Mouse (Mus musculus) liver, embryonic 13.5 days (tissue): Measurements from ENCODE around the gene Slc35f5. TPM values are rescaled to one million over a fixed set of nuclear protein-coding genes. Genes with fewer than 3 reads are reported as not detected.
"Not testable (repeated sequence)": the region's sequence is repeated elsewhere in the genome, so short reads cannot be mapped to it uniquely, and the experiment has no call there.

Source experiments
- ATAC-seq: fragments of 200-750 bp; cut with Nextera tagmentation; 2 replicates; pipeline ENCODE4 v1.8.0; 2017; ENCODE audit warnings: low read depth, mild to moderate bottlenecking, moderate number of reproducible peaks, moderate library complexity
- DNase-seq: peaks from one replicate; pipeline ENCODE4 v3.0.0; 2022
- H3K27ac ChIP-seq: fragments of 300-500 bp; sonication (generic); 2 replicates; pipeline ENCODE4 v1.5.1; 2015; ENCODE audit warnings: moderate library complexity, mild to moderate bottlenecking, inconsistent platforms
- H3K27me3 ChIP-seq: fragments of 300-500 bp; sonication (generic); 2 replicates; pipeline ENCODE4 v1.6.1; 2015; ENCODE audit warnings: mild to moderate bottlenecking, inconsistent platforms
- H3K36me3 ChIP-seq: fragments of 300-500 bp; sonication (generic); 2 replicates; pipeline ENCODE4 v1.6.1; 2015; ENCODE audit warnings: mild to moderate bottlenecking, inconsistent platforms
- H3K4me1 ChIP-seq: fragments of 300-500 bp; sonication (generic); replicated peaks from 2 replicates; pipeline ENCODE4 v1.6.1; 2015; ENCODE audit warnings: inconsistent platforms
- H3K4me2 ChIP-seq: fragments of 300-500 bp; sonication (generic); 2 replicates; pipeline ENCODE4 v1.6.1; 2015; ENCODE audit warnings: inconsistent platforms, mild to moderate bottlenecking, moderate library complexity
- H3K4me3 ChIP-seq: fragments of 300-500 bp; sonication (generic); replicated peaks from 2 replicates; pipeline ENCODE4 v1.5.1; 2015; ENCODE audit warnings: mild to moderate bottlenecking, inconsistent platforms
- H3K9ac ChIP-seq: fragments of 300-500 bp; sonication (generic); 2 replicates; pipeline ENCODE4 v1.6.1; 2015; ENCODE audit warnings: mild to moderate bottlenecking, inconsistent platforms
- H3K9me3 ChIP-seq: fragments of 300-500 bp; sonication (generic); replicated peaks from 2 replicates; pipeline ENCODE4 v1.6.1; 2016; ENCODE audit warnings: inconsistent platforms
- WGBS: fragments of 180-500 bp; shearing (Covaris S2); methylation state at CpG from one replicate; pipeline ENCODE4 v1.1.7; 2015; ENCODE audit not compliant: insufficient replicate concordance; 5-methylcytosine and 5-hydroxymethylcytosine counted together
- polyA plus RNA-seq: library from polyadenylated mRNA; unstranded; fragments of >200 nt; fragmentation: Nextera tagmentation; extraction: Ambion mirVana; gene quantifications from 2 replicates; pipeline ENCODE4 v1.2.1, GENCODE M21; 2015

The Slc35f5 gene
- polyA plus RNA-seq: 18.5 and 22.2 TPM in 2 replicates

- under 1% methylated on average over 61 of the region's 61 CpGs for WGBS
- H3K4me2 ChIP-seq: peak within 1 kb of the TSS; percentile 92
- ATAC-seq (peak; percentile 91), DNase-seq (peak; percentile 87)
- H3K9me3 ChIP-seq: no peaks in the 10 kb centered on the region
- H3K4me1 ChIP-seq: peaks cover 29% of the 10 kb centered on the region
- H3K9ac ChIP-seq: peak within 1 kb of the TSS; percentile 77
- H3K36me3 ChIP-seq: no peaks in the 10 kb centered on the region
- peak within 1 kb of the TSS; percentile 79 for H3K27ac ChIP-seq
- H3K27me3 ChIP-seq: no peaks in the 10 kb centered on the region
- H3K4me3 ChIP-seq: peak within 1 kb of the TSS; percentile 74
These were observed at the start of gene Slc35f5 for GRCm38 (mm10) chr1:125560259-125561192. Gene Slc35f5, plus strand, starts transcription at chr1:125560595.

- no peak overlapping the region for H3K27ac ChIP-seq
- 74% methylated on average over 5 of the region's 5 CpGs for WGBS
- H3K9ac ChIP-seq: no peak overlapping the region
- H3K36me3 ChIP-seq: no peaks in the 10 kb centered on the region
- H3K4me1 ChIP-seq: no peaks in the 10 kb centered on the region
- no peaks in the 10 kb centered on the region for H3K9me3 ChIP-seq
- DNase-seq: no peak
- H3K27me3 ChIP-seq: no peaks in the 10 kb centered on the region
- ATAC-seq: no peak
- no peak overlapping the region for H3K4me2 ChIP-seq
- H3K4me3 ChIP-seq: no peak overlapping the region
These were observed 45.7 kb upstream of the Slc35f5 start for GRCm38 (mm10) chr1:125514706-125515105.

- Histone ChIP-seq H3K9ac (no peak overlapping the region), H3K9me3 (no peaks in the 10 kb centered on the region), H3K4me1 (no peaks in the 10 kb centered on the region), H3K36me3 (no peaks in the 10 kb centered on the region), H3K27me3 (no peaks in the 10 kb centered on the region), H3K4me3 (no peak overlapping the region), H3K27ac (no peak overlapping the region), H3K4me2 (no peak overlapping the region)
- DNase-seq (no peak), ATAC-seq (no peak)
- WGBS: 58% methylated on average over 7 of the region's 7 CpGs
These were observed 43.3 kb upstream of the Slc35f5 start for GRCm38 (mm10) chr1:125516910-125517659.

- 21% methylated on average over 5 of the region's 5 CpGs for WGBS
- ATAC-seq (peak; percentile 83), DNase-seq (peak; percentile 1)
- no peak overlapping the region for H3K4me3 ChIP-seq
- H3K9me3 ChIP-seq: no peaks in the 10 kb centered on the region
- no peak overlapping the region for H3K27ac ChIP-seq
- H3K4me1 ChIP-seq: no peaks in the 10 kb centered on the region
- no peaks in the 10 kb centered on the region for H3K27me3 ChIP-seq
- no peak overlapping the region for H3K9ac ChIP-seq
- H3K4me2 ChIP-seq: no peak overlapping the region
- H3K36me3 ChIP-seq: no peaks in the 10 kb centered on the region
These were observed 41.2 kb upstream of the Slc35f5 start for GRCm38 (mm10) chr1:125519107-125519611.

- DNase-seq (no peak), ATAC-seq (no peak)
- H3K4me3 ChIP-seq: no peak overlapping the region
- no peak overlapping the region for H3K9ac ChIP-seq
- H3K27ac ChIP-seq: no peak overlapping the region
- no peaks in the 10 kb centered on the region for H3K27me3 ChIP-seq
- no peaks in the 10 kb centered on the region for H3K36me3 ChIP-seq
- 0 out of 2 replicates have a peak, but pooled peaks cover 2% of the 10 kb centered on the region for H3K4me1 ChIP-seq
- no peak overlapping the region for H3K4me2 ChIP-seq
- 45% methylated on average over 7 of the region's 7 CpGs for WGBS
- no peaks in the 10 kb centered on the region for H3K9me3 ChIP-seq
These were observed 34.3 kb upstream of the Slc35f5 start for GRCm38 (mm10) chr1:125525965-125526665.

GRCm38 (mm10) chr1:125526666-125527004, 33.8 kb upstream of the Slc35f5 start:
- no peak overlapping the region for H3K9ac ChIP-seq
- WGBS: 63% methylated on average over 1 of the region's 1 CpGs

GRCm38 (mm10) chr1:125527364-125527763, 33.0 kb upstream of the Slc35f5 start:
- H3K9ac ChIP-seq: no peak overlapping the region
- no peak overlapping the region for H3K27ac ChIP-seq
- no peaks in the 10 kb centered on the region for H3K36me3 ChIP-seq
- ATAC-seq: no peak
- no peaks in the 10 kb centered on the region for H3K9me3 ChIP-seq
- no peak for DNase-seq
- H3K4me1 ChIP-seq: 0 out of 2 replicates have a peak, but pooled peaks cover 2% of the 10 kb centered on the region
- H3K4me3 ChIP-seq: no peak overlapping the region
- no peaks in the 10 kb centered on the region for H3K27me3 ChIP-seq
- 58% methylated on average over 3 of the region's 3 CpGs for WGBS
- no peak overlapping the region for H3K4me2 ChIP-seq

More at GRCm38 (mm10) chr1:125526666-125527004, 33.8 kb upstream of the Slc35f5 start:
- no peaks in the 10 kb centered on the region for H3K36me3 ChIP-seq
- ATAC-seq: no peak
- no peak overlapping the region for H3K4me3 ChIP-seq
- H3K27me3 ChIP-seq: no peaks in the 10 kb centered on the region
- no peak overlapping the region for H3K4me2 ChIP-seq
- no peak overlapping the region for H3K27ac ChIP-seq
- no peaks in the 10 kb centered on the region for H3K9me3 ChIP-seq
- no peak for DNase-seq
- H3K4me1 ChIP-seq: 0 out of 2 replicates have a peak, but pooled peaks cover 2% of the 10 kb centered on the region

- ATAC-seq, DNase-seq, H3K9ac ChIP-seq, H3K9me3 ChIP-seq, H3K27ac ChIP-seq, H3K36me3 ChIP-seq, H3K4me3 ChIP-seq, H3K27me3 ChIP-seq, H3K4me2 ChIP-seq, H3K4me1 ChIP-seq: not testable (repeated sequence)
- 67% methylated on average over 10 of the region's 10 CpGs for WGBS
These were observed 27.0 kb upstream of the Slc35f5 start for GRCm38 (mm10) chr1:125533180-125533912.

- no peak for DNase-seq
- Histone ChIP-seq H3K27ac (no peak overlapping the region), H3K9ac (no peak overlapping the region), H3K36me3 (no peaks in the 10 kb centered on the region), H3K9me3 (no peaks in the 10 kb centered on the region), H3K4me2 (no peak overlapping the region), H3K27me3 (no peaks in the 10 kb centered on the region), H3K4me1 (no peaks in the 10 kb centered on the region), H3K4me3 (no peak overlapping the region)
- 79% methylated on average over 2 of the region's 2 CpGs for WGBS
- ATAC-seq: no peak
These were observed 23.3 kb upstream of the Slc35f5 start for GRCm38 (mm10) chr1:125537131-125537530.

GRCm38 (mm10) chr1:125537776-125538175, 22.6 kb upstream of the Slc35f5 start:
- H3K4me3 ChIP-seq: no peak overlapping the region
- H3K4me2 ChIP-seq: no peak overlapping the region
- ATAC-seq (no peak), DNase-seq (no peak)
- no peaks in the 10 kb centered on the region for H3K27me3 ChIP-seq
- WGBS: 61% methylated on average over 8 of the region's 8 CpGs
- H3K36me3 ChIP-seq: no peaks in the 10 kb centered on the region
- no peak overlapping the region for H3K9ac ChIP-seq
- no peaks in the 10 kb centered on the region for H3K4me1 ChIP-seq
- no peaks in the 10 kb centered on the region for H3K9me3 ChIP-seq
- H3K27ac ChIP-seq: no peak overlapping the region
